Mouse (Mus musculus) macrophage (primary cell): ENCODE data around the gene Sptan1. TPM values are rescaled to one million over a fixed set of nuclear protein-coding genes. Genes with fewer than 3 reads are reported as not detected.

Experiments used
- H3K27ac ChIP-seq: fragments of 350-480 bp; formaldehyde crosslinking; 2 replicates; pipeline ENCODE4 v1.9.0; 2021
- H3K36me3 ChIP-seq: fragments of 350-480 bp; formaldehyde crosslinking; 2 replicates; pipeline ENCODE4 v1.9.0; 2021; ENCODE audit errors: inconsistent target
- H3K4me3 ChIP-seq: fragments of 350-480 bp; formaldehyde crosslinking; 2 replicates; pipeline ENCODE4 v1.9.0; 2021; ENCODE audit errors: inconsistent target
- H3K79me2 ChIP-seq: fragments of 350-480 bp; formaldehyde crosslinking; 2 replicates; pipeline ENCODE4 v1.9.0; 2021; ENCODE audit errors: inconsistent target
- WGBS: methylation state at CpG from one replicate; pipeline ENCODE4 v1.1.7; 2026; ENCODE audit warnings: inconsistent platforms; ENCODE audit not compliant: missing documents; 5-methylcytosine and 5-hydroxymethylcytosine counted together
- polyA plus RNA-seq: library from polyadenylated mRNA; stranded (reverse); fragments of 250-400 nt; gene quantifications from 3 replicates; pipeline ENCODE4 v1.2.4, GENCODE M21; 2018; ENCODE audit warnings: inconsistent platforms

Sptan1 gene
- polyA plus RNA-seq, 1 experiment from 2014 or later: 74.1 TPM

DNA sequence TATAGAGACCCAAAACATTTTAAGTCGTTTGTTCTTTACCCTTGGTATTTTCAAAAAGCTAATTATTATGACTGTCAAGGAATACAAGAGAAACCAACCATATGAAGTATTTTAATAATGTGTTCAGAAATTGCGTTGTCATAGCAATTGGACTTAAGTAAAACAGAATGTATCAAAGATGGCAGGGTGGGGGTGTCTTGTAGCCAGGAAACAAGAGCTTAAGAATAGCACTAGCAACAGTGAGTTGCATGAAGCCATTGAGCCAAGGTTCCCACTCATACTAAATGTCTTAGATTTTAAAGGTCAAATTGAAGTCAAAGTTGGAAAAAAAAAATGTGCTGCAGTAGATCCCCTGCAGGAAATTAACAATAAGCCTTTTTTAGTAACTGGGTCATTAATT, 1.5 kb downstream of the Sptan1 start:
- Histone ChIP-seq H3K36me3 (no peaks in the 10 kb centered on the region), H3K79me2 (peaks cover 59% of the 10 kb centered on the region), H3K4me3 (peak overlapping the region; percentile 57; the same call in 1 of the 2 replicates), H3K27ac (no peak overlapping the region)
- whole genome bisulfite sequencing: 79% methylated on average over 2 of the region's 2 CpGs

DNA sequence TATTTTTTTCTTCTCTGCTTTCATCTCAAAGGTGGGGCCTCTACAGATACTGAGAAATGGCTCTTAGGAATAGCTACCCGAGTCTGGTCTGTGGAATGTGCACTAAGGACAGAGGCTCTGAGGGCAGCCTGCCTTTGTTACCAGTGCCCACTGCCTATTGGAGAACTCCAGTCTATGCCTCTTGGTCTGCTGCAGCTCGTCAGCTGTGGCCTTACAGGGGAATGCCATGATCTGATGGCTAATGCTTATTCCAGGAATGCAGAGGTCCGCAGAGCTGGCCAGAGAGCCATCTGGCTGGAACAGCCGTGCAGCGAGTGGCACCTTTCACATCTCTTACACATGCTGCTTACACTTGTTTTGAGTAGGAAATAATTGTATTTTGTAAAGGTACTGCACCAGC, 2.4 kb downstream of the Sptan1 start:
- H3K79me2 ChIP-seq: peaks cover 69% of the 10 kb centered on the region
- WGBS: 98% methylated on average over 5 of the region's 5 CpGs
- H3K27ac ChIP-seq: no peak overlapping the region
- no peaks in the 10 kb centered on the region for H3K36me3 ChIP-seq
- H3K4me3 ChIP-seq: no peak overlapping the region

DNA sequence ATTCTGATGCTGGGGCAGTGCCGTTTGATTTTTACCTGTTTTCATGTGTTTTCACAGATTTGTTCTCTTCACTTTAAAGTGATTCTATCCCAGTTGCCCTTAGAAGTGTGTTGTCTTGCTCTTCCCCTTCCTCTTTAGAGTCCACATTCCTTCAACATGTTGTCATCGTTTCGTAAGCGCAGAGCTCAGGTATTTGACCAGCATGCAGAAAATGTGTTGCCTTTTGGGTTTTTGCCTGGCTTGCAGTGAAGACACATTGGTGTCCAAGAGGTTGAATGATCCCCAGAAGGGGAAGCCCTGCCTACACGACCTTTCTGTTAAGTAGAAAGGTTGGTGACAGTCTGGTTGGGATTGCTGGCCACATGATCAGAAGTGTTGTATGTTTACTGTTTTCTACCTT, 3.3 kb downstream of the Sptan1 start:
- Histone ChIP-seq H3K27ac (no peak overlapping the region), H3K79me2 (peaks cover 77% of the 10 kb centered on the region), H3K4me3 (no peak overlapping the region), H3K36me3 (no peaks in the 10 kb centered on the region)
- 79% methylated on average over 5 of the region's 5 CpGs for WGBS

DNA sequence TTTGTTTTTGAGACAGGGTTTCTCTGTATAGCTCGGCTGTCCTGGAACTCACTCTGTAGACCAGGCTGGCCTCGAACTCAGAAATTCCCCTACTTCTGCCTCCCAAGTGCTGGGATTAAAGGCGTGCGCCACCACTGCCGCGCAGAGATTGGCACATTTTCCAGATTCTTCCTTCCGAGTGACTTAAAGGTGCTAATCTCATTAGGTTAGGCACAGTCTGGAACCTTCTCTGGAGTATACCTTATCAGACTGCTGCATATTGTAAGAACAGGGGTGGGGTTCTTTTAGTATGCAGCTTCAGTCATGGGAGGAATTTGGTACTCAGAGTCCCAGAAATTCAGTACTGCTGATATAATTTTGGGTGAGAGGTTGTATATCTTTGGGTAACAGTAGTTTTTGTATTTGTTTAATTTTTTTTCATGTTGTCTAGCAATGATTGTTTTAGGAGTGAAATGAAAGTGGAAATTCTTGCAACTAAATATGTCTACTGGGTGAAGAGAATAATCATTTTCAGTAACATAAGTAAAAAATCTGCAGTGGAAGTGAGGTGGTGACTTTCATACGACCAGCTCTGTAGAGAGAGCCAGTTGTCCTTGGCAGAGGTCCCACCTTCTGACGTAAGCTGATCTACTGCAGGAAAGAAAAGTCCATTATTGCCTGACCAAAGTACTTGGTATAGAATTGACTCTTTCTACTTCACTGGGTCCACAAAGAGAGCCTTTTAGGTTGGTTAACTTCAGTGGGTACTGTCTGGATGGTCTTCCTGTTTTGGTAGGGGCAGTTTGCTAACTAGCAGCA, 6.7 kb downstream of the Sptan1 start:
- WGBS: 82% methylated on average over 9 of the region's 9 CpGs
- H3K79me2 ChIP-seq: peaks cover 97% of the 10 kb centered on the region
- no peak overlapping the region for H3K4me3 ChIP-seq
- peaks cover 6% of the 10 kb centered on the region; the same call in 1 of the 2 replicates for H3K36me3 ChIP-seq
- no peak overlapping the region for H3K27ac ChIP-seq

DNA sequence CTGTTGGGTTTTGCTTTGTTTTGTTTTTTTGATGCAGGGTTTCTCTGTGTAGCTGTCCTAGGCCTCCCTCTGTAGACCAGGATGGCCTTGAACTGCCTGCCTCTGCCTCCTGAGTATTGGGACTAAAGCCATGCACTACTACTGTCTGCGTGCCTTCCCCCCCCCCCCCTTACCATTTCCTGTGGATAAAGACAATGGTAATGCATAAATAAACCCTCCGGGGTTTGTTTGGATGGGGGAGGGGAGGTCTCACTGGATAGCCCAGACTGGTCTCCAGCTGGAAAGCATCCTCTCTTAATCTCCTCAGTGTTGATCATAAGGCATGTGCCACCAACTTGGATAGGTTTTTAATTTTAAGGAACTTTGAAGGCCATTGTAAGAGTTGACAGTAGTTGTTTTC, 8.2 kb downstream of the Sptan1 start:
- no peak overlapping the region for H3K27ac ChIP-seq
- peaks cover 92% of the 10 kb centered on the region for H3K79me2 ChIP-seq
- no peak overlapping the region for H3K4me3 ChIP-seq
- H3K36me3 ChIP-seq: peaks cover 9% of the 10 kb centered on the region; the same call in 1 of the 2 replicates
- 50% methylated on average over 2 of the region's 2 CpGs for WGBS

DNA sequence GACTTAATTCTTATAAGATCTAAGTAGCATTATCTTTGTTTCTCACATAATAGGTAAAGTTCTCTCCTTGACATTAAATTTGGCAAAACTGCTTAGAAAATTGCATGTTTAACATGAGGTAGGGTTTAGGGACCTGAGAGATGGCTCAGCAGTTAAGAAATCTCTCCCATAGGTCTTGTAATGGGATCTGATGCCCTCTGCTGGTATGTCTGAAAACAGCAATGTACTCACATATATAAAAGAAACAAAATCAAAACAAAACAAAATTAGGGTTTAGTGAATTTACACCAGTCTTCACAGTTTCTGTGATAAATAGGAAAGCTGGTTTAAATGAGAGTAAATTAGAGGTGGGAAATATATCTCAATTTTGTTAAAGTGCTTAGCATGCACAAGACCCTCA, 11.9 kb downstream of the Sptan1 start:
- Histone ChIP-seq H3K4me3 (no peak overlapping the region), H3K27ac (no peak overlapping the region), H3K36me3 (peaks cover 36% of the 10 kb centered on the region), H3K79me2 (peaks cover 54% of the 10 kb centered on the region)

DNA sequence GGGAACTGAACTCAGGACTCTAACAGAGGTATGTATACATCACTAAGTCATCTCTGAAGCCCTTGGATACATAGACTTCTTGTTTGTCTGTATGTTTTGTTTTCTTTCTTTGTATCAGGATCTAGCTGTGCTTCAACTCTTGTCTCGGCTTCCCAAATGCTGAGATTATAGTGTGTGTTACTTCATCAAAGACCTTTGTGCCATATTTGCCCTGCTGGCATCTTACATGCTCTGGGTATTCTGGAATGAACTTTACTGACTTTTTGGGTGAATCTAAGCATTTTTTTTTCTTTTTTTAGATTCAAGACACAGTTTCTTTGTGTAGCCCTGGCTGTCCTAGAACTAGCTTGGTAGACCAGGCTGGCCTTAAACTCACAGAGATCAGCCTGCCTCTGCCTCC, 15.3 kb downstream of the Sptan1 start:
- H3K79me2 ChIP-seq: peaks cover 20% of the 10 kb centered on the region; the same call in 1 of the 2 replicates
- H3K4me3 ChIP-seq: no peak overlapping the region
- peaks cover 65% of the 10 kb centered on the region for H3K36me3 ChIP-seq
- WGBS: 93% methylated on average over 1 of the region's 1 CpGs
- no peak overlapping the region for H3K27ac ChIP-seq

DNA sequence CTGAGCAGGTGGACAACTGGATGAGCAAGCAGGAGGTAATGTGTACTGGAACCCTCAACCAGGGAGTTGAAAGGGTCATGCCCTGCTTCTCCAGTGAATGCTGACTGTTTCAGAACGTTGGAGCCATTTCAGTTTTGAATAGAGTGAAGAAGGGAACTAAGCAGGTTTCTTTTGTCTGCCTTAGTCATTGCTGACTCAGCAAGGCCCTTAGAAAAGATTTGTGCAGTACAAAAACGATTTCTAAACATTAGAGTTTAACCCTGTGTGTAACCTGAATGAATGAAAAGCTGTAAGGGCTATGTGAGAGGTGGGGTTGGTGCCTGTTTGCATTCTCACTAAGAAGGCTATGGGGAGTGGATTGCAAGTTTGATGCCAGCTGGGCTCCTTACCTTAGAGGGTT, 26.6 kb downstream of the Sptan1 start:
- H3K27ac ChIP-seq: no peak overlapping the region
- H3K4me3 ChIP-seq: no peak overlapping the region
- H3K79me2 ChIP-seq: no peaks in the 10 kb centered on the region
- WGBS: 32% methylated on average over 2 of the region's 2 CpGs
- H3K36me3 ChIP-seq: peaks cover 97% of the 10 kb centered on the region

DNA sequence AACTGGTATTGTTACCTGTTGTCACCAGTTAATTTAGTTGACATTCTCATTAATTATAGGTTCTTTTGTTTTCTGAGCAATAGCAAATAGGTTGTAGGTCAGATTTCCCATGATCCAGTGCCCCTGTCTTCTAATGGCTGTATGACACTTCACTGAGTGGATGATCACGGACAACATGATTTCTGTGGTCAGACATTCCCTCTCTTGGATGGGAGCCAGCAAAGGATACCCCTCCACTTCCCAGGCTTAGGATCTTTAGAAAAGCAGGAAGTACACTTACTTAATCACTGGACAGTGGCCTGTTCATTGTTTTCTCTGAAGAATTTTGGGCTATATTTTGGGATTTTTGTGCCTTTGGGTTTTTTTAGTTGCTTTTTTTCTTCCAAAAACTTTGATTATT, 43.7 kb downstream of the Sptan1 start:
- Histone ChIP-seq H3K4me3 (no peak overlapping the region), H3K27ac (no peak overlapping the region), H3K79me2 (no peaks in the 10 kb centered on the region), H3K36me3 (peaks cover 93% of the 10 kb centered on the region)
- 93% methylated on average over 1 of the region's 1 CpGs for WGBS

DNA sequence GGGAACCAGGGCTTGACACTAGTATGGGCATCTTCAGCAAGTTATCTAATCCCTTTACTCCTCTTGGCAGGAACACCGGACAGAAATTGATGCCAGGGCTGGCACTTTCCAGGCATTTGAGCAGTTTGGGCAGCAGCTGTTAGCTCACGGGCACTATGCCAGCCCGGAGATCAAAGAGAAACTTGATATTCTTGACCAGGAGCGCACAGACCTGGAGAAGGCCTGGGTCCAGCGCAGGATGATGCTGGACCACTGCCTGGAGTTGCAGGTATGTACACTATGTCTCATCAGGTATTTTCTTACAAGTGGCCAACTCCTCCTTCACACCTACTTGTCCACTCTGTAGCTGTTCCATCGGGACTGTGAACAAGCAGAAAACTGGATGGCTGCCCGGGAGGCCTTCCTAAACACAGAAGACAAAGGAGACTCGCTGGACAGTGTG, 45.5 kb downstream of the Sptan1 start:
- 99% methylated on average over 8 of the region's 8 CpGs for WGBS
- H3K36me3 ChIP-seq: peaks cover 98% of the 10 kb centered on the region

DNA sequence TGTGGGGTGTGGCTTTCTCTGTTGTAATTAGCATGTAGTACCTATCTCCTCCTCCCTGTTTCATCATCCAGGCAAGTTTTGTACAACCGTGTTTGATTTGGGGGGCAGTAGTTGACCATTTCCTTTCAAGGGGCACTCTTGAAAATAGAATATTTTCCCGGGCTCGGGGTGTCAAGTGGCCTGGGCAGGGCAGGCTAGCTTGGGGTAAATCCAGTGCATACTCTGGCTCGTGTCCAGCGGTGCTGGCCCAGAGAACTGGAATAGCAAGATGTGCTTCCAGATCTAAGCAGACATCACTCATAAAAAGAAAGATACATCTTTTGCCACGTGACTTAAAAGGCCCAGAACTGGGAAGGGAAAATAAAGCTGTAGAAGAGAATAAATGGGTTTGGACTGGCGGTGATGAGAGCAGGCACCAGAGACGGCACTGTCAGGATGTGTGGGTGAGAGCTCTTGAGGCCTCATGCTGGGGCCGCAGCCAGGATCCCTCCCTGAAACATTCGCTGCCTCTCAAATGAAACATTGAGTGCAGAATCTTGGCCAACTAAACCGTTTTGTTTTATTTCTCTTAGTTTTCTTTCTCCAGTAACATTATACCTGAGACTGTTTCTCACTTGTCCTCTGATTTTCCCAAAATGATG, 49.1 kb downstream of the Sptan1 start:
- no peak overlapping the region for H3K27ac ChIP-seq
- H3K36me3 ChIP-seq: peaks cover 97% of the 10 kb centered on the region
- no peaks in the 10 kb centered on the region for H3K79me2 ChIP-seq
- 88% methylated on average over 11 of the region's 11 CpGs for WGBS
- H3K4me3 ChIP-seq: no peak overlapping the region

More for the DNA sequence above, 45.5 kb downstream of the Sptan1 start:
- no peak overlapping the region for H3K4me3 ChIP-seq
- no peaks in the 10 kb centered on the region for H3K79me2 ChIP-seq
- no peak overlapping the region for H3K27ac ChIP-seq

DNA sequence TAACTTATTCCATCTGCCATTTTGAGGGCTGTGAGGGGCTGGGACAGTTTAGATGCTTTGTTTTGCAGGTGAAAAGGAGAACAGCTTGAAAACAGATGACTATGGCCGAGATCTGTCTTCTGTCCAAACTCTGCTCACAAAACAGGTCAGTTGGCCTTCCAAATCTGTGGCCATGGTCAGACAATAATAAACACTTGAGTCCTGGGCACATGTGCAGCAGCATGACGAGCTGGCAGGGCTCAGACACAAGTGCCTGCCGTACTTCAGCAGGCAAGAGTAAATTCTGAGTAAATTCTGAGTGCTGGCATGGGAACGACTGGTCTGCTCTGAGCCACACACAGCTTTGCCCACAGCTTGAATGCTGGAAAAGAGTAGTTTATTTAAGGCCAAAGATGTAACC, 60.1 kb downstream of the Sptan1 start:
- H3K79me2 ChIP-seq: no peaks in the 10 kb centered on the region
- 87% methylated on average over 4 of the region's 4 CpGs for WGBS
- H3K27ac ChIP-seq: no peak overlapping the region
- H3K36me3 ChIP-seq: peaks cover 99% of the 10 kb centered on the region
- H3K4me3 ChIP-seq: no peak overlapping the region

DNA sequence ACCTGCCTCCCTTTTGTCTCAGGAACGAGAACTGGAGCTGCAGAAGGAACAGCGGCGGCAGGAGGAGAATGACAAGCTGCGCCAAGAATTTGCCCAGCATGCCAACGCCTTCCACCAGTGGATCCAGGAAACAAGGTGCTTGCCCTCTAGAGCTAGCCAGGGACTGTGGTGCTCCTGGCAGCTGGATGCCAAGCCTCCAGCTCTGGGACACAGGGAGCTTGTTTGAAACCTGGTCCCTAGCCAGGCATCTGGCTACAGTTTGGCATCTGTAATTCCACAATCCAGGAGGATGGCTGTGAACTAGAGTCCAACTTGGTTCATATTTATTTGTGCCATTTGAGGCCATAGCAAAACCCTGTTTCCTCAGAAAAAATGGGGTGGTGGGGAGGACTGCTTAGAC, 61.6 kb downstream of the Sptan1 start:
- Histone ChIP-seq H3K36me3 (peaks cover 93% of the 10 kb centered on the region), H3K27ac (no peak overlapping the region), H3K79me2 (no peaks in the 10 kb centered on the region), H3K4me3 (no peak overlapping the region)
- 93% methylated on average over 5 of the region's 5 CpGs for WGBS

DNA sequence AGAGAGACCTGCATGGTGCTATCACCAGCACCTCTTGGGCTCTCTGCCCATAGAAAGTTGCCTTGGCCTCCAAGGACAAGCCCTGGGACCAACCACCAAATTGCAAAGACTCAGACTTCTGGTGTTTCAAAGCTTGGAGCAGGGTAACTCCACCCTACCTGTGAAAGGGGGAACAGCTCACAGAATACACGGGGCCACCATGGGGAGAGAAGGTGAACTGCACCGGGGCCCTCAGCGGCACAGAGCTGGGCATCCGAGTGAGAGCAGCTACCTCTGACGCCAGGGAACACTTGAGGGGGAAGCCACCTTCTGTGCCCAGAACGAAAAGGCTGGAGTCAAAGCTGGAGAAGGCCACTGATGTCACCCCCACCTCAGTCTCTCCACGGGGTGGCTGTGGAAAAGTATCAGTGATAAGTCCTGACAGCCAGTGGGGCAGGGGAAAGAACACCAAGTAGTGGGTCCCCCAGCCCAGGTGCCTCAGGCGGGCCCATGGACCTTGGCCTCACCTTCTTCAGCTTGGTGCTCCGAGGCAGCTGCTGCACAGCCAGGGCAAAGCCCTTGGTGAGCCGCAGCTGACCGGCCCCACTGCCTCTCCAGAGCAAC, 67.0 kb downstream of the Sptan1 start:
- WGBS: 68% methylated on average over 11 of the region's 11 CpGs
- no peak overlapping the region for H3K27ac ChIP-seq
- no peak overlapping the region for H3K4me3 ChIP-seq
- H3K79me2 ChIP-seq: no peaks in the 10 kb centered on the region
- H3K36me3 ChIP-seq: peaks cover 39% of the 10 kb centered on the region

DNA sequence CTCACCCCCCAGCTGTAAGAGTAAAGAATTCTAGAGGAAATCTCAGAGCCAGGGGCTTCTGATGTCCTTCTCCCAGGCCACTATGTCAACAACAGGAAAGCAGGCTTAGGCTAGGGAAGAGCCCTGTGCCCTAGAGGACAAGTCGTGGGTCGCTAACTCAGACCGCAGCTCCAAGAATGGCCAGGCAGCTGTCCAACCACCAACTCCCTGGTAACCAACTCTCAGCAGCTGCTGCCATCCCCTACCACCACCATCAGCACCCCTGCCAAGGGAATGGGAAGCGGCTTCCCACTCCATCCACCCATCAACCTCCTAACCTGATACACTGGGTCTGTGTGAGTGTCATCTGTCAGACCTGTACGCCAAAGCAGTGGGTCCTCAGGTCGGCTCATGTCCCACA, 67.6 kb downstream of the Sptan1 start:
- Histone ChIP-seq H3K79me2 (no peaks in the 10 kb centered on the region), H3K36me3 (peaks cover 33% of the 10 kb centered on the region), H3K27ac (no peak overlapping the region), H3K4me3 (no peak overlapping the region)
- WGBS: 93% methylated on average over 6 of the region's 6 CpGs
